Mouse (Mus musculus) forebrain, embryonic 11.5 days (tissue): ENCODE data around the gene Tcea3. TPM values are rescaled to one million over a fixed set of nuclear protein-coding genes. Genes with fewer than 3 reads are reported as not detected.

Experiments used
- ATAC-seq: fragments of 200-750 bp; cut with Nextera tagmentation; replicated peaks from 2 replicates; pipeline ENCODE4 v1.8.0; 2017; ENCODE audit warnings: moderate TSS enrichment; ENCODE audit not compliant: low FRiP score
- DNase-seq: peaks from one replicate; pipeline ENCODE4 v3.0.0-alpha.2; 2017; ENCODE audit warnings: low spot score
- H3K27ac ChIP-seq: fragments of 300-500 bp; sonication (generic); 2 replicates; pipeline ENCODE4 v1.5.1; 2014; ENCODE audit warnings: low read depth, low read length
- H3K27me3 ChIP-seq: fragments of 300-500 bp; sonication (generic); 2 replicates; pipeline ENCODE4 v1.6.1; 2014; ENCODE audit warnings: mild to moderate bottlenecking, low read length, mixed read lengths; ENCODE audit not compliant: control insufficient read depth, insufficient read depth
- H3K36me3 ChIP-seq: fragments of 300-500 bp; sonication (generic); 2 replicates; pipeline ENCODE4 v1.6.1; 2014; ENCODE audit warnings: mild to moderate bottlenecking, low read length, moderate library complexity, mixed read lengths; ENCODE audit not compliant: control insufficient read depth, insufficient read depth
- H3K4me1 ChIP-seq: fragments of 300-500 bp; sonication (generic); replicated peaks from 2 replicates; pipeline ENCODE4 v1.6.1; 2014; ENCODE audit warnings: low read length, mixed read lengths; ENCODE audit not compliant: control insufficient read depth, insufficient read depth
- H3K4me2 ChIP-seq: fragments of 300-500 bp; sonication (generic); 2 replicates; pipeline ENCODE4 v1.6.1; 2014; ENCODE audit warnings: low read depth, mild to moderate bottlenecking, low read length, moderate library complexity, mixed read lengths; ENCODE audit not compliant: severe bottlenecking
- H3K4me3 ChIP-seq: fragments of 300-500 bp; sonication (generic); 2 replicates; pipeline ENCODE4 v1.5.1; 2014; ENCODE audit warnings: low read depth, low read length
- H3K9ac ChIP-seq: fragments of 300-500 bp; sonication (generic); 2 replicates; pipeline ENCODE4 v1.6.1; 2014; ENCODE audit warnings: low read length
- H3K9me3 ChIP-seq: fragments of 300-500 bp; sonication (generic); 2 replicates; pipeline ENCODE4 v1.6.1; 2016; ENCODE audit warnings: low read length, mixed read lengths; ENCODE audit not compliant: control insufficient read depth
- WGBS: fragments of 180-500 bp; shearing (Covaris S2); extraction: QIAGEN DNeasy Blood & Tissue Kit; methylation state at CpG from one replicate; pipeline ENCODE4 v1.1.7; 2014; 5-methylcytosine and 5-hydroxymethylcytosine counted together
- polyA plus RNA-seq: library from polyadenylated mRNA; unstranded; fragments of >200 nt; fragmentation: Nextera tagmentation; extraction: Ambion mirVana; gene quantifications from 2 replicates; pipeline ENCODE4 v1.2.1, GENCODE M21; 2014

Tcea3 gene
- polyA plus RNA-seq, 1 experiment from 2014 or later: 1.1 TPM

GRCm38 (mm10) chr4:136224677-136225460 lies 22.7 kb upstream of the Tcea3 start:
- H3K9me3 ChIP-seq: no peaks in the 10 kb centered on the region
- H3K27me3 ChIP-seq: no peaks in the 10 kb centered on the region
- no peak overlapping the region for H3K4me2 ChIP-seq
- no peak for DNase-seq
- peak overlapping the region; percentile 50 for H3K27ac ChIP-seq
- no peak overlapping the region for H3K4me3 ChIP-seq
- H3K4me1 ChIP-seq: peaks cover 15% of the 10 kb centered on the region
- H3K9ac ChIP-seq: no peak overlapping the region
- ATAC-seq: no peak
- WGBS: 82% methylated on average over 23 of the region's 23 CpGs
- no peaks in the 10 kb centered on the region for H3K36me3 ChIP-seq

GRCm38 (mm10) chr4:136227408-136227807 lies 20.1 kb upstream of the Tcea3 start:
- Histone ChIP-seq H3K4me2 (no peak overlapping the region), H3K9ac (no peak overlapping the region), H3K4me3 (no peak overlapping the region), H3K27me3 (no peaks in the 10 kb centered on the region), H3K9me3 (no peaks in the 10 kb centered on the region), H3K36me3 (no peaks in the 10 kb centered on the region), H3K4me1 (peaks cover 9% of the 10 kb centered on the region), H3K27ac (no peak overlapping the region)
- DNase-seq (no peak), ATAC-seq (no peak)
- 92% methylated on average over 7 of the region's 7 CpGs for WGBS

GRCm38 (mm10) chr4:136228640-136229039 lies 18.9 kb upstream of the Tcea3 start:
- peaks cover 9% of the 10 kb centered on the region for H3K4me1 ChIP-seq
- H3K27ac ChIP-seq: no peak overlapping the region
- H3K9me3 ChIP-seq: no peaks in the 10 kb centered on the region
- ATAC-seq (no peak), DNase-seq (no peak)
- 86% methylated on average over 5 of the region's 5 CpGs for WGBS
- no peaks in the 10 kb centered on the region for H3K27me3 ChIP-seq
- H3K4me2 ChIP-seq: no peak overlapping the region
- no peaks in the 10 kb centered on the region for H3K36me3 ChIP-seq
- H3K9ac ChIP-seq: no peak overlapping the region
- H3K4me3 ChIP-seq: no peak overlapping the region

GRCm38 (mm10) chr4:136238669-136239068 lies 8.9 kb upstream of the Tcea3 start:
- Histone ChIP-seq H3K27ac (no peak overlapping the region), H3K9ac (no peak overlapping the region), H3K4me1 (no peaks in the 10 kb centered on the region), H3K4me2 (peak overlapping the region; percentile 5; the same call in 1 of the 2 replicates), H3K9me3 (no peaks in the 10 kb centered on the region), H3K4me3 (no peak overlapping the region), H3K27me3 (peaks cover 15% of the 10 kb centered on the region), H3K36me3 (no peaks in the 10 kb centered on the region)
- DNase-seq (no peak), ATAC-seq (no peak)
- 18% methylated on average over 13 of the region's 13 CpGs for WGBS

- Histone ChIP-seq H3K36me3 (no peaks in the 10 kb centered on the region), H3K27me3 (peaks cover 15% of the 10 kb centered on the region), H3K4me2 (no peak overlapping the region), H3K27ac (no peak overlapping the region), H3K4me3 (no peak overlapping the region), H3K9ac (no peak overlapping the region), H3K9me3 (no peaks in the 10 kb centered on the region), H3K4me1 (no peaks in the 10 kb centered on the region)
- 71% methylated on average over 9 of the region's 9 CpGs for WGBS
- DNase-seq: no peak
- no peak for ATAC-seq
Observed at GRCm38 (mm10) chr4:136239111-136239510, 8.4 kb upstream of the Tcea3 start.

- no peak overlapping the region for H3K9ac ChIP-seq
- H3K9me3 ChIP-seq: no peaks in the 10 kb centered on the region
- H3K36me3 ChIP-seq: no peaks in the 10 kb centered on the region
- no peak overlapping the region for H3K4me3 ChIP-seq
- peaks cover 15% of the 10 kb centered on the region for H3K27me3 ChIP-seq
- 21% methylated on average over 8 of the region's 8 CpGs for WGBS
- no peak overlapping the region for H3K4me2 ChIP-seq
- H3K4me1 ChIP-seq: no peaks in the 10 kb centered on the region
- H3K27ac ChIP-seq: no peak overlapping the region
- peak; percentile 87 for DNase-seq
- ATAC-seq: no peak
Observed at GRCm38 (mm10) chr4:136239622-136240021, 7.9 kb upstream of the Tcea3 start.

- Histone ChIP-seq H3K27ac (no peak overlapping the region), H3K36me3 (no peaks in the 10 kb centered on the region), H3K27me3 (peaks cover 18% of the 10 kb centered on the region), H3K9ac (no peak overlapping the region), H3K4me1 (no peaks in the 10 kb centered on the region), H3K9me3 (no peaks in the 10 kb centered on the region), H3K4me3 (no peak overlapping the region), H3K4me2 (no peak overlapping the region)
- 71% methylated on average over 14 of the region's 14 CpGs for WGBS
- DNase-seq (no peak), ATAC-seq (no peak)
Observed at GRCm38 (mm10) chr4:136240123-136240522, 7.4 kb upstream of the Tcea3 start.

- Histone ChIP-seq H3K36me3 (no peaks in the 10 kb centered on the region), H3K27ac (no peak overlapping the region), H3K4me3 (no peak overlapping the region), H3K4me1 (no peaks in the 10 kb centered on the region; the same call in 1 of the 2 replicates), H3K9me3 (no peaks in the 10 kb centered on the region), H3K27me3 (peaks cover 24% of the 10 kb centered on the region), H3K4me2 (no peak overlapping the region), H3K9ac (no peak overlapping the region)
- 31% methylated on average over 8 of the region's 8 CpGs for WGBS
- ATAC-seq (no peak; the same call in 1 of the 2 replicates), DNase-seq (no peak)
Observed at GRCm38 (mm10) chr4:136240955-136241354, 6.6 kb upstream of the Tcea3 start.
